Mouse (Mus musculus) MEL (cell line): ENCODE data around the gene Arl8a.
A peak's percentile ranks its signal among the peaks of the same experiment; 100 is the strongest.

Source experiments
- CHD1 ChIP-seq: IDR thresholded peaks from 2 replicates; pipeline ENCODE4 v1.6.1; 2012; ENCODE audit warnings: low read depth, mild to moderate bottlenecking, inconsistent platforms, low read length, improper control_type of control experiment
- CTCF ChIP-seq, 3 experiments: IDR thresholded peaks in 2 of 3; conservative IDR thresholded peaks in 1 of 3; 2 replicates each; pipeline ENCODE4 v1.5.1; 2011 to 2012; ENCODE audit warnings: low read length in 3 of 3, low read depth in 2 of 3, mild to moderate bottlenecking in 2 of 3, improper control_type of control experiment in 1 of 3, inconsistent platforms in 1 of 3, mixed read lengths in 1 of 3, moderate library complexity in 1 of 3; ENCODE audit not compliant: control insufficient read depth in 1 of 3, insufficient read depth in 1 of 3, poor library complexity in 1 of 3, severe bottlenecking in 1 of 3
- E2F4 ChIP-seq: IDR thresholded peaks from 2 replicates; pipeline ENCODE4 v1.6.1; 2011; ENCODE audit warnings: low read depth, low read length, improper control_type of control experiment, borderline replicate concordance
- GATA1 ChIP-seq: IDR thresholded peaks from 2 replicates; pipeline ENCODE4 v1.6.1; 2011; ENCODE audit warnings: low read depth, low read length, improper control_type of control experiment
- NELFE ChIP-seq: IDR thresholded peaks from 2 replicates; pipeline ENCODE4 v1.6.1; 2011; ENCODE audit warnings: low read depth, low read length, improper control_type of control experiment
- POLR2A ChIP-seq, 2 experiments: IDR thresholded peaks; 2 replicates each; pipeline ENCODE4 v1.6.1; 2011 to 2012; ENCODE audit warnings: low read length in 2 of 2, mild to moderate bottlenecking in 2 of 2, control low read depth in 1 of 2, improper control_type of control experiment in 1 of 2, low read depth in 1 of 2, moderate library complexity in 1 of 2; ENCODE audit not compliant: control insufficient read depth in 1 of 2, insufficient read depth in 1 of 2, poor library complexity in 1 of 2
- RAD21 ChIP-seq: IDR thresholded peaks from 2 replicates; pipeline ENCODE4 v1.6.1; 2011; ENCODE audit warnings: mild to moderate bottlenecking, low read depth, low read length, improper control_type of control experiment
- SMC3 ChIP-seq: IDR thresholded peaks from 2 replicates; pipeline ENCODE4 v1.6.1; 2011; ENCODE audit warnings: low read depth, low read length, improper control_type of control experiment
- TAL1 ChIP-seq: IDR thresholded peaks from 2 replicates; pipeline ENCODE4 v1.6.1; 2012; ENCODE audit warnings: mild to moderate bottlenecking, inconsistent platforms, low read length, moderate library complexity, mixed read lengths
- ZC3H11A ChIP-seq: IDR thresholded peaks from 2 replicates; pipeline ENCODE4 v1.6.1; 2012; ENCODE audit warnings: low read depth, mild to moderate bottlenecking, inconsistent platforms, low read length, improper control_type of control experiment
- ZKSCAN1 ChIP-seq: IDR thresholded peaks from 2 replicates; pipeline ENCODE4 v1.6.1; 2012; ENCODE audit warnings: low read depth, mild to moderate bottlenecking, inconsistent platforms, low read length, improper control_type of control experiment, moderate library complexity
- ZNF384 ChIP-seq: IDR thresholded peaks from 2 replicates; pipeline ENCODE4 v1.6.1; 2012; ENCODE audit warnings: low read depth, mild to moderate bottlenecking, inconsistent platforms, low read length, improper control_type of control experiment

GRCm38 (mm10) chr1:135154411-135154959 is 7.9 kb downstream of the Arl8a start:
- peak; percentile 76 to 84 (median 80) for TF ChIP-seq CTCF (IDR thresholded peaks at IDR 0.05 in 2 of 3, conservative IDR thresholded peaks at IDR 0.05 in 1 of 3; ENCODE audit: control insufficient read depth in 1 of 3, insufficient read depth in 1 of 3, low read depth in 2 of 3, low read length in 3 of 3, poor library complexity in 1 of 3, severe bottlenecking in 1 of 3)
- no peak for TF ChIP-seq POLR2A (IDR thresholded peaks at IDR 0.05; ENCODE audit: control insufficient read depth in 1 of 2, insufficient read depth in 1 of 2, low read depth in 1 of 2, low read length in 2 of 2, poor library complexity in 1 of 2)
- no peak for TF ChIP-seq NELFE
- TF ChIP-seq E2F4 = no peak
- TF ChIP-seq ZC3H11A = peak; percentile 61
- TF ChIP-seq TAL1 = no peak
- no peak for TF ChIP-seq ZNF384
- TF ChIP-seq SMC3 = peak; percentile 88
- TF ChIP-seq CHD1 = no peak
- no peak for TF ChIP-seq GATA1
- no peak for TF ChIP-seq ZKSCAN1
- TF ChIP-seq RAD21 = peak; percentile 68
